Mouse (Mus musculus) embryonic stem cell, embryonic (primary cell): ENCODE results near the gene Spns2.

Source experiments
- CTCF ChIA-PET, 4 experiments: fragments of 300-600 bp in 2 of 4; fragments of 350-600 bp in 2 of 4; sonication (Branson Sonifier 250); formaldehyde crosslinking; loops; one replicate each; lab custom pipeline; 2022; ENCODE audit warnings: inconsistent platforms in 2 of 4; lab: Charles Lee
- POLR2A ChIA-PET, 4 experiments: fragments of 300-600 bp in 2 of 4; fragments of 350-600 bp in 2 of 4; sonication (Branson Sonifier 250); formaldehyde crosslinking; loops; one replicate each; lab custom pipeline; 2022; ENCODE audit warnings: antibody characterized with exemption in 4 of 4, inconsistent platforms in 1 of 4; lab: Charles Lee

The Spns2 gene

GRCm38 (mm10) chr11:72507651-72508050 lies 17.9 kb upstream of the Spns2 start:
- ChIA-PET CTCF (no interaction called here), POLR2A (interaction anchor here in 1 of 4 experiments (0.7 kb wide), 1 partner anchor 11 kb away, joined by 3 read pairs; no protein-coding TSS in a partner anchor)

GRCm38 (mm10) chr11:72504016-72504797 lies 14.5 kb upstream of the Spns2 start:
- CTCF ChIA-PET: interaction anchor here in 1 of 4 experiments (0.5 kb wide), 1 partner anchor 481 kb away, joined by 10 read pairs; no protein-coding TSS in a partner anchor
- POLR2A ChIA-PET: interaction anchor here in 1 of 4 experiments (0.6 kb wide), 1 partner anchor 105 kb away, joined by 3 read pairs; no protein-coding TSS in a partner anchor

- POLR2A ChIA-PET: interaction anchor here in 2 of 4 experiments (1.1 kb wide), 2 partner anchors 14 to 59 kb away, joined by 3 read pairs; partner anchors contain the start of gene Spns2 (in 1 of the 2)
- CTCF ChIA-PET: interaction anchor here in 2 of 4 experiments (0.6 to 1.7 kb wide), 2 partner anchors 14 to 72 kb away, joined by 4 to 5 read pairs; partner anchors contain the start of gene Spns2 (in 1 of the 2)
Measured at GRCm38 (mm10) chr11:72503501-72503921, 13.8 kb upstream of the Spns2 start.

- CTCF ChIA-PET: interaction anchor here in 1 of 4 experiments (0.5 to 1.7 kb wide), 2 partner anchors 13 to 1887 kb away, joined by 3 to 4 read pairs; partner anchors contain the start of gene Spns2
- POLR2A ChIA-PET: interaction anchor here in 3 of 4 experiments (0.6 to 1.6 kb wide), 6 partner anchors 11 to 117 kb away, joined by 3 to 5 read pairs (median 3); partner anchors contain the start of gene Spns2 (in 1 of the 3)
Measured at GRCm38 (mm10) chr11:72502236-72502635, 12.5 kb upstream of the Spns2 start.

GRCm38 (mm10) chr11:72501426-72502002 lies 11.8 kb upstream of the Spns2 start:
- ChIA-PET POLR2A (interaction anchor here in 1 of 4 experiments (1.4 to 1.6 kb wide), 2 partner anchors 14 to 60 kb away, joined by 3 to 5 read pairs; no protein-coding TSS in a partner anchor), CTCF (interaction anchor here in 1 of 4 experiments (1.2 kb wide), 1 partner anchor 12 kb away, joined by 3 read pairs; the partner anchor contains the start of gene Spns2)

GRCm38 (mm10) chr11:72500139-72500538 lies 10.4 kb upstream of the Spns2 start:
- ChIA-PET POLR2A (interaction anchor here in 1 of 4 experiments (0.9 kb wide), 1 partner anchor 11 kb away, joined by 5 read pairs; no protein-coding TSS in a partner anchor), CTCF (interaction anchor here in 1 of 4 experiments (0.7 kb wide), 1 partner anchor 738 kb away, joined by 3 read pairs; no protein-coding TSS in a partner anchor)

GRCm38 (mm10) chr11:72497367-72497766 lies 7.7 kb upstream of the Spns2 start:
- POLR2A ChIA-PET: interaction anchor here in 1 of 4 experiments (1.1 to 2.8 kb wide), 4 partner anchors 12 to 220 kb away, joined by 3 to 8 read pairs (median 3); no protein-coding TSS in a partner anchor
- CTCF ChIA-PET: interaction anchor here in 2 of 4 experiments (0.6 kb wide), 2 partner anchors 149 to 649 kb away, joined by 3 to 4 read pairs; no protein-coding TSS in a partner anchor

GRCm38 (mm10) chr11:72496775-72497174 lies 7.1 kb upstream of the Spns2 start:
- POLR2A ChIA-PET: interaction anchor here in 1 of 4 experiments (1.1 kb wide), 1 partner anchor 15 kb away, joined by 3 read pairs; no protein-coding TSS in a partner anchor
- CTCF ChIA-PET: interaction anchor here in 2 of 4 experiments (0.6 kb wide), 2 partner anchors 148 to 649 kb away, joined by 3 to 4 read pairs; no protein-coding TSS in a partner anchor

- CTCF ChIA-PET: interaction anchor here in 1 of 4 experiments (0.7 kb wide), 1 partner anchor 556 kb away, joined by 4 read pairs; no protein-coding TSS in a partner anchor
- POLR2A ChIA-PET: interaction anchor here in 1 of 4 experiments (0.9 kb wide), 1 partner anchor 152 kb away, joined by 3 read pairs; no protein-coding TSS in a partner anchor
Measured at GRCm38 (mm10) chr11:72496066-72496465, 6.4 kb upstream of the Spns2 start.

GRCm38 (mm10) chr11:72494046-72494988 lies 4.6 kb upstream of the Spns2 start:
- ChIA-PET CTCF (no interaction called here), POLR2A (no interaction called here)

GRCm38 (mm10) chr11:72491130-72491960 lies 1.6 kb upstream of the Spns2 start:
- CTCF ChIA-PET: interaction anchor here in 1 of 4 experiments (0.6 kb wide), 1 partner anchor 17 kb away, joined by 7 read pairs; no protein-coding TSS in a partner anchor
- POLR2A ChIA-PET: interaction anchor here in 1 of 4 experiments (0.6 to 1.3 kb wide), 3 partner anchors 37 to 893 kb away, joined by 3 to 5 read pairs (median 5); no protein-coding TSS in a partner anchor

- ChIA-PET CTCF (interaction anchor here (0.6 to 2.0 kb wide), 27 partner anchors 9 to 430 kb away, joined by 3 to 9 read pairs (median 3); no protein-coding TSS in a partner anchor), POLR2A (interaction anchor here (0.5 to 2.0 kb wide), 26 partner anchors 9 to 895 kb away, joined by 3 to 8 read pairs (median 4); partner anchors contain the start of gene Ube2g1 (in 1 of the 4))
Measured at GRCm38 (mm10) chr11:72489397-72489796, 307 bp downstream of the Spns2 start.

- ChIA-PET POLR2A (interaction anchor here in 3 of 4 experiments (0.6 to 2.0 kb wide), 20 partner anchors 10 to 895 kb away, joined by 3 to 8 read pairs (median 4); partner anchors contain the start of gene Ube2g1 (in 1 of the 3)), CTCF (interaction anchor here (0.6 to 2.0 kb wide), 14 partner anchors 14 to 465 kb away, joined by 3 to 9 read pairs (median 4); no protein-coding TSS in a partner anchor)
Measured at GRCm38 (mm10) chr11:72488753-72489271, 892 bp downstream of the Spns2 start.

- ChIA-PET POLR2A (interaction anchor here in 1 of 4 experiments (0.9 to 2.5 kb wide), 4 partner anchors 9 to 108 kb away, joined by 3 to 6 read pairs (median 4); no protein-coding TSS in a partner anchor), CTCF (no interaction called here)
Measured at GRCm38 (mm10) chr11:72487739-72488138, 2.0 kb downstream of the Spns2 start.

- POLR2A ChIA-PET: interaction anchor here in 1 of 4 experiments (2.5 kb wide), 1 partner anchor 35 kb away, joined by 6 read pairs; no protein-coding TSS in a partner anchor
- CTCF ChIA-PET: no interaction called here
Measured at GRCm38 (mm10) chr11:72487171-72487570, 2.5 kb downstream of the Spns2 start.
